Mouse (Mus musculus) MEL (cell line): ENCODE measurements around the gene Gm21970. TPM values are rescaled to one million over a fixed set of nuclear protein-coding genes. Genes with fewer than 3 reads are reported as not detected.

ENCODE experiments used
- DNase-seq: peaks from one replicate; pipeline ENCODE4 v3.0.0; 2011; ENCODE audit warnings: low read depth, low spot score
- H3K27ac ChIP-seq: 2 replicates; pipeline ENCODE4 v1.5.1; 2012; ENCODE audit warnings: low read depth, mild to moderate bottlenecking, control low read depth, low read length, moderate library complexity; ENCODE audit not compliant: control insufficient read depth
- H3K27me3 ChIP-seq, 2 experiments: fragments of 150-350 bp in 1 of 2; sonication (generic) in 1 of 2; 2 replicates each; pipeline ENCODE4 v1.6.1; 2012; ENCODE audit warnings: low read length in 2 of 2, mild to moderate bottlenecking in 2 of 2, improper control_type of control experiment in 1 of 2, moderate library complexity in 1 of 2; ENCODE audit not compliant: insufficient read depth in 2 of 2, control insufficient read depth in 1 of 2
- H3K36me3 ChIP-seq, 2 experiments: 2 replicates each; pipeline ENCODE4 v1.6.1; 2012 to 2014; ENCODE audit warnings: low read length in 2 of 2, improper control_type of control experiment in 1 of 2, inconsistent platforms in 1 of 2, mild to moderate bottlenecking in 1 of 2; ENCODE audit not compliant: insufficient read depth in 2 of 2, control insufficient read depth in 1 of 2
- H3K4me1 ChIP-seq, 2 experiments: fragments of 150-350 bp in 1 of 2; sonication (generic) in 1 of 2; 2 replicates each; pipeline ENCODE4 v1.6.1; 2012; ENCODE audit warnings: low read length in 2 of 2, improper control_type of control experiment in 1 of 2, mild to moderate bottlenecking in 1 of 2; ENCODE audit not compliant: insufficient read depth in 2 of 2, control insufficient read depth in 1 of 2
- H3K4me3 ChIP-seq, 2 experiments: fragments of 150-350 bp in 1 of 2; sonication (generic) in 1 of 2; 2 replicates each; pipeline ENCODE4 v1.5.1; 2012; ENCODE audit warnings: low read depth in 2 of 2, low read length in 2 of 2, mild to moderate bottlenecking in 2 of 2, moderate library complexity in 2 of 2, control low read depth in 1 of 2, improper control_type of control experiment in 1 of 2; ENCODE audit not compliant: control insufficient read depth in 1 of 2, insufficient read depth in 1 of 2
- H3K79me2 ChIP-seq: 2 replicates; pipeline ENCODE4 v1.6.1; 2012; ENCODE audit warnings: mild to moderate bottlenecking, low read length, moderate library complexity; ENCODE audit not compliant: control insufficient read depth, poor library complexity, insufficient read depth
- H3K9ac ChIP-seq: 2 replicates; pipeline ENCODE4 v1.6.1; 2012; ENCODE audit warnings: low read depth, mild to moderate bottlenecking, control low read depth, low read length, moderate library complexity; ENCODE audit not compliant: control insufficient read depth, poor library complexity, severe bottlenecking
- H3K9me3 ChIP-seq: fragments of 150-350 bp; sonication (generic); replicated peaks from 2 replicates; pipeline ENCODE4 v1.6.1; 2012; ENCODE audit warnings: mild to moderate bottlenecking, low read length, improper control_type of control experiment, moderate library complexity; ENCODE audit not compliant: insufficient read depth
- BHLHE40 ChIP-seq: IDR thresholded peaks from 2 replicates; pipeline ENCODE4 v1.6.1; 2012; ENCODE audit warnings: low read depth, mild to moderate bottlenecking, inconsistent platforms, low read length, improper control_type of control experiment, borderline replicate concordance
- CHD1 ChIP-seq: IDR thresholded peaks from 2 replicates; pipeline ENCODE4 v1.6.1; 2012; ENCODE audit warnings: low read depth, mild to moderate bottlenecking, inconsistent platforms, low read length, improper control_type of control experiment
- EP300 ChIP-seq, 2 experiments: IDR thresholded peaks; 2 replicates each; pipeline ENCODE4 v1.6.1; 2011; ENCODE audit warnings: improper control_type of control experiment in 2 of 2, low read length in 2 of 2, low read depth in 1 of 2, mild to moderate bottlenecking in 1 of 2
- ETS1 ChIP-seq: IDR thresholded peaks from 2 replicates; pipeline ENCODE4 v1.6.1; 2012; ENCODE audit warnings: low read depth, mild to moderate bottlenecking, inconsistent platforms, low read length, improper control_type of control experiment, moderate library complexity
- GATA1 ChIP-seq: IDR thresholded peaks from 2 replicates; pipeline ENCODE4 v1.6.1; 2011; ENCODE audit warnings: low read depth, low read length, improper control_type of control experiment
- HCFC1 ChIP-seq: IDR thresholded peaks from 2 replicates; pipeline ENCODE4 v1.6.1; 2012; ENCODE audit warnings: low read depth, mild to moderate bottlenecking, inconsistent platforms, low read length, improper control_type of control experiment, moderate library complexity
- JUND ChIP-seq: IDR thresholded peaks from 2 replicates; pipeline ENCODE4 v1.6.1; 2011; ENCODE audit warnings: low read depth, mild to moderate bottlenecking, improper control_type of control experiment, low read length
- KAT2A ChIP-seq: conservative IDR thresholded peaks from 2 replicates; pipeline ENCODE4 v1.6.1; 2012; ENCODE audit warnings: low read depth, low read length, improper control_type of control experiment, inconsistent platforms
- MAX ChIP-seq: IDR thresholded peaks from 2 replicates; pipeline ENCODE4 v1.6.1; 2011; ENCODE audit warnings: low read length, improper control_type of control experiment
- MAZ ChIP-seq: IDR thresholded peaks from 2 replicates; pipeline ENCODE4 v1.6.1; 2012; ENCODE audit warnings: low read depth, mild to moderate bottlenecking, inconsistent platforms, low read length, improper control_type of control experiment
- MEF2A ChIP-seq: IDR thresholded peaks from 2 replicates; pipeline ENCODE4 v1.6.1; 2014; ENCODE audit warnings: low read depth, mild to moderate bottlenecking, inconsistent platforms, low read length, improper control_type of control experiment; ENCODE audit not compliant: poor library complexity, insufficient replicate concordance, severe bottlenecking; ENCODE audit errors: extremely low read depth
- MXI1 ChIP-seq: IDR thresholded peaks from 2 replicates; pipeline ENCODE4 v1.6.1; 2011; ENCODE audit warnings: mild to moderate bottlenecking, low read depth, low read length, improper control_type of control experiment
- MYC ChIP-seq: IDR thresholded peaks from 2 replicates; pipeline ENCODE4 v1.6.1; 2011; ENCODE audit warnings: low read depth, mild to moderate bottlenecking, low read length, improper control_type of control experiment, moderate library complexity
- NELFE ChIP-seq: IDR thresholded peaks from 2 replicates; pipeline ENCODE4 v1.6.1; 2011; ENCODE audit warnings: low read depth, low read length, improper control_type of control experiment
- NRF1 ChIP-seq: IDR thresholded peaks from 2 replicates; pipeline ENCODE4 v1.6.1; 2014; ENCODE audit warnings: low read depth, mild to moderate bottlenecking, inconsistent platforms, low read length, improper control_type of control experiment, moderate library complexity; ENCODE audit not compliant: poor library complexity, insufficient read depth, severe bottlenecking
- POLR2A ChIP-seq, 2 experiments: IDR thresholded peaks; 2 replicates each; pipeline ENCODE4 v1.6.1; 2011 to 2012; ENCODE audit warnings: low read length in 2 of 2, mild to moderate bottlenecking in 2 of 2, control low read depth in 1 of 2, improper control_type of control experiment in 1 of 2, low read depth in 1 of 2, moderate library complexity in 1 of 2; ENCODE audit not compliant: control insufficient read depth in 1 of 2, insufficient read depth in 1 of 2, poor library complexity in 1 of 2
- POLR2AphosphoS2 ChIP-seq: IDR thresholded peaks from 2 replicates; pipeline ENCODE4 v1.6.1; 2011; ENCODE audit warnings: low read length, improper control_type of control experiment
- POLR2AphosphoS5 ChIP-seq: IDR thresholded peaks from 2 replicates; pipeline ENCODE4 v1.6.1; 2012; ENCODE audit warnings: low read depth, borderline replicate concordance, mild to moderate bottlenecking, inconsistent platforms, low read length, moderate library complexity, mixed read lengths
- RAD21 ChIP-seq: IDR thresholded peaks from 2 replicates; pipeline ENCODE4 v1.6.1; 2011; ENCODE audit warnings: mild to moderate bottlenecking, low read depth, low read length, improper control_type of control experiment
- RCOR1 ChIP-seq: IDR thresholded peaks from 2 replicates; pipeline ENCODE4 v1.6.1; 2012; ENCODE audit warnings: low read depth, mild to moderate bottlenecking, inconsistent platforms, low read length, improper control_type of control experiment
- SIN3A ChIP-seq: IDR thresholded peaks from 2 replicates; pipeline ENCODE4 v1.6.1; 2012; ENCODE audit warnings: low read length, improper control_type of control experiment, inconsistent platforms
- TBP ChIP-seq: IDR thresholded peaks from 2 replicates; pipeline ENCODE4 v1.8.0; 2011; ENCODE audit warnings: low read depth, low read length, improper control_type of control experiment
- TCF12 ChIP-seq: IDR thresholded peaks from 2 replicates; pipeline ENCODE4 v1.6.1; 2014; ENCODE audit warnings: low read depth, mild to moderate bottlenecking, inconsistent platforms, low read length, improper control_type of control experiment, moderate library complexity
- UBTF ChIP-seq: IDR thresholded peaks from 2 replicates; pipeline ENCODE4 v1.6.1; 2012; ENCODE audit warnings: low read depth, mild to moderate bottlenecking, inconsistent platforms, low read length, improper control_type of control experiment, moderate library complexity, borderline replicate concordance; ENCODE audit not compliant: insufficient read depth
- USF1 ChIP-seq: IDR thresholded peaks from 2 replicates; pipeline ENCODE4 v1.6.1; 2014; ENCODE audit warnings: low read depth, mild to moderate bottlenecking, inconsistent platforms, low read length, improper control_type of control experiment, moderate library complexity
- USF2 ChIP-seq, 2 experiments: IDR thresholded peaks; 2 replicates each; pipeline ENCODE4 v1.6.1; 2011 to 2012; ENCODE audit warnings: improper control_type of control experiment in 2 of 2, low read length in 2 of 2, borderline replicate concordance in 1 of 2, inconsistent platforms in 1 of 2, low read depth in 1 of 2, mild to moderate bottlenecking in 1 of 2; ENCODE audit not compliant: insufficient read depth in 1 of 2
- ZKSCAN1 ChIP-seq: IDR thresholded peaks from 2 replicates; pipeline ENCODE4 v1.6.1; 2012; ENCODE audit warnings: low read depth, mild to moderate bottlenecking, inconsistent platforms, low read length, improper control_type of control experiment, moderate library complexity
- polyA plus RNA-seq, 2 experiments: library from polyadenylated mRNA; stranded (reverse) in 1 of 2; unstranded in 1 of 2; fragments of >175 nt in 1 of 2; fragments of >200 nt in 1 of 2; gene quantifications; 2 replicates each; pipeline versions ENCODE4 v1.2.1 to v1.2.4; 2012; ENCODE audit warnings: low replicate concordance in 2 of 2, low read depth in 1 of 2; ENCODE audit not compliant: insufficient read length in 2 of 2, insufficient read depth in 1 of 2, missing spikeins in 1 of 2
- total RNA-seq: library from RNA; depleted of rRNA; stranded (reverse); fragments of 300-350 nt; gene quantifications from 2 replicates; pipeline ENCODE4 v1.2.3, GENCODE M21; 2012

Gm21970 gene
- total and polyA plus RNA-seq, 3 experiments: not detected

GRCm38 (mm10) chr16:91353638-91354037, 37.9 kb upstream of the Gm21970 start:
- peak overlapping the region; percentile 95 for H3K27ac ChIP-seq
- TF ChIP-seq BHLHE40 (0 out of 2 replicates have a peak, but pooled peaks have one; percentile 4), NRF1 (no peak; the same call in 1 of the 2 replicates)
- TF ChIP-seq, all 39 proteins: peak for 1
- Histone ChIP-seq H3K36me3 (peaks cover 0 to 39% of the 10 kb centered on the region in 2 experiments; a peak in 2 of 4 replicates), H3K4me1 (peaks cover 20 to 33% of the 10 kb centered on the region in 2 experiments), H3K27me3 (no peaks in the 10 kb centered on the region), H3K9me3 (no peaks in the 10 kb centered on the region), H3K4me3 (no peak overlapping the region), H3K79me2 (no peaks in the 10 kb centered on the region; the same call in 1 of the 2 replicates), H3K9ac (peak overlapping the region; percentile 61)
- peak; percentile 58 for DNase-seq

DNA sequence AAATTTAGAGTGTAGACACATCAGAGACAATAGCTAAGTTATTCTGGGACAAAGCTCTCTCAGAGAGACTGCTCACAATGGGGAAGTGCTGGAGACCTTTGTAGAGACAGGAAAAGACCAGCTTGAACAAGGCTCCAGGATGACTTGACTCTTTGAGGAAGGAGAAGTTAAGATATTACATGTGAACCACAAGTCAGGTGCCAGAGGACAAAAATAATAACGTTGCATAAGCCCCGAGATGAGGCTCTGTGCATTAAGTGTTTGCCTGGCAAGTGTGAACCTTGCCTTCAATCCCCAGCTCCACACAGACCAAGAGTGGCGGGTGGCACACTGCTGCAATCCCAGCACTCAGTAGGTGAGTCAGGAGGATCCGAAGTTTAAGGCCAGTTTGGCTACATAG, 36.9 kb upstream of the Gm21970 start:
- DNase-seq: peak; percentile 92

More for the DNA sequence above, 36.9 kb upstream of the Gm21970 start:
- no peaks in the 10 kb centered on the region for H3K9me3 ChIP-seq
- peaks cover 20 to 33% of the 10 kb centered on the region in 2 experiments for H3K4me1 ChIP-seq
- no peaks in the 10 kb centered on the region; the same call in 1 of the 2 replicates for H3K79me2 ChIP-seq
- peak overlapping the region in 1 of 2 experiments; percentile 22; a peak in 2 of 4 replicates for H3K4me3 ChIP-seq
- TF ChIP-seq NELFE: no peak; the same call in none of the 2 replicates
- TF ChIP-seq ZKSCAN1: no peak
- TF ChIP-seq MEF2A: peak; percentile 78; the same call in 1 of the 2 replicates
- TF ChIP-seq MYC: peak; percentile 66; the same call in 1 of the 2 replicates
- peak; percentile 70 for TF ChIP-seq MAX
- peak; percentile 67 to 68; a peak in 3 of 4 replicates for TF ChIP-seq EP300 (IDR thresholded peaks at IDR 0.05; ENCODE audit: low read depth in 1 of 2, low read length in 2 of 2)
- TF ChIP-seq MXI1: peak; percentile 65; the same call in 1 of the 2 replicates
- TF ChIP-seq BHLHE40: peak; percentile 99
- no peak for TF ChIP-seq KAT2A
- TF ChIP-seq ETS1: peak; percentile 96
- TF ChIP-seq TCF12: peak; percentile 70
- TF ChIP-seq USF1: peak; percentile 73; the same call in 1 of the 2 replicates
- TF ChIP-seq JUND: no peak
- TF ChIP-seq UBTF: no peak
- peak; percentile 69 for TF ChIP-seq TBP
- no peak for TF ChIP-seq MAZ
- TF ChIP-seq SIN3A: peak; percentile 57
- no peak for TF ChIP-seq POLR2AphosphoS5
- no peak for TF ChIP-seq USF2 (IDR thresholded peaks at IDR 0.05; ENCODE audit: borderline replicate concordance in 1 of 2, insufficient read depth in 1 of 2, low read depth in 1 of 2, low read length in 2 of 2)
- peak; percentile 70; the same call in 1 of the 2 replicates for TF ChIP-seq RCOR1
- TF ChIP-seq RAD21: no peak
- TF ChIP-seq POLR2A (IDR thresholded peaks at IDR 0.05; ENCODE audit: control insufficient read depth in 1 of 2, insufficient read depth in 1 of 2, low read depth in 1 of 2, low read length in 2 of 2, poor library complexity in 1 of 2): peak in 1 of 2 experiments; percentile 55; a peak in 2 of 4 replicates
- 0 out of 2 replicates have a peak, but pooled peaks have one; percentile 38 for TF ChIP-seq HCFC1
- TF ChIP-seq POLR2AphosphoS2: no peak
- peak; percentile 17; the same call in 1 of the 2 replicates for TF ChIP-seq GATA1
- TF ChIP-seq CHD1: no peak
- H3K9ac ChIP-seq: peak overlapping the region; percentile 67
- H3K36me3 ChIP-seq: peaks cover 0 to 39% of the 10 kb centered on the region in 2 experiments; a peak in 2 of 4 replicates
- H3K27ac ChIP-seq: peak overlapping the region; percentile 95
- no peaks in the 10 kb centered on the region for H3K27me3 ChIP-seq
